Mouse (Mus musculus): ENCODE data around the gene Sox18.

GRCm38 (mm10) chr2:181695776-181696175, 24.3 kb upstream of the Sox18 start:
- TF ChIP-seq GATA1 (IDR thresholded peaks at IDR 0.05; ENCODE audit: borderline replicate concordance, low read length) (no peak), FLI1 (IDR thresholded peaks at IDR 0.05; ENCODE audit: low read length) (no peak)

Measured in megakaryocyte, embryonic 14.5 days (primary cell).